Mouse (Mus musculus) liver, adult 2 months (tissue): ENCODE measurements at regions not wholly inside any gene's neighbourhood (a gene's known extent, or its start where the extent isn't known, plus 50 kb on each side); places are given as distances from the start of the nearest gene placed in this dataset.
A peak's percentile ranks its signal among the peaks of the same experiment; 100 is the strongest.

Source experiments
- DNase-seq: peaks from one replicate; pipeline ENCODE4 v3.0.0-alpha.2; 2011; ENCODE audit warnings: low read depth, low spot score; ENCODE audit errors: extremely low read depth
- H3K27ac ChIP-seq: fragments of 200-500 bp; replicated peaks from 2 replicates; pipeline ENCODE4 v1.5.1; 2012; ENCODE audit warnings: low read depth, mild to moderate bottlenecking, control low read depth, inconsistent platforms, low read length; ENCODE audit not compliant: insufficient read depth
- H3K27me3 ChIP-seq: fragments of 200-500 bp; 2 replicates; pipeline ENCODE4 v1.6.1; 2012; ENCODE audit warnings: mild to moderate bottlenecking, moderate library complexity, low read length, inconsistent platforms; ENCODE audit not compliant: control insufficient read depth, insufficient read depth
- H3K36me3 ChIP-seq: fragments of 200-500 bp; 2 replicates; pipeline ENCODE4 v1.6.1; 2012; ENCODE audit warnings: low read length, inconsistent platforms; ENCODE audit not compliant: control insufficient read depth, insufficient read depth
- H3K4me1 ChIP-seq: fragments of 200-500 bp; 2 replicates; pipeline ENCODE4 v1.6.1; 2011; ENCODE audit warnings: low read length; ENCODE audit not compliant: control insufficient read depth, insufficient read depth
- H3K4me3 ChIP-seq: fragments of 200-500 bp; 2 replicates; pipeline ENCODE4 v1.5.1; 2011; ENCODE audit warnings: low read depth, mild to moderate bottlenecking, control low read depth, low read length, moderate library complexity; ENCODE audit not compliant: insufficient read depth
- H3K79me2 ChIP-seq: fragments of 200-500 bp; 2 replicates; pipeline ENCODE4 v1.6.1; 2012; ENCODE audit warnings: inconsistent platforms, mild to moderate bottlenecking, low read length, moderate library complexity; ENCODE audit not compliant: control insufficient read depth, insufficient read depth
- H3K9ac ChIP-seq: fragments of 200-500 bp; 2 replicates; pipeline ENCODE4 v1.6.1; 2012; ENCODE audit warnings: low read depth, mild to moderate bottlenecking, control low read depth, inconsistent platforms, low read length
- CTCF ChIP-seq: fragments of 200-500 bp; IDR thresholded peaks from 2 replicates; pipeline ENCODE4 v1.5.1; 2011; ENCODE audit warnings: low read depth, low read length, control low read depth
- POLR2A ChIP-seq: fragments of 200-500 bp; IDR thresholded peaks from 2 replicates; pipeline ENCODE4 v1.6.1; 2011; ENCODE audit warnings: low read length, control low read depth; ENCODE audit not compliant: insufficient read depth; ENCODE audit errors: extremely low read depth
- WGBS: fragments of 180-500 bp; shearing (Covaris S2); methylation state at CpG from one replicate; pipeline ENCODE4 v1.1.7; 2018; 5-methylcytosine and 5-hydroxymethylcytosine counted together

DNA sequence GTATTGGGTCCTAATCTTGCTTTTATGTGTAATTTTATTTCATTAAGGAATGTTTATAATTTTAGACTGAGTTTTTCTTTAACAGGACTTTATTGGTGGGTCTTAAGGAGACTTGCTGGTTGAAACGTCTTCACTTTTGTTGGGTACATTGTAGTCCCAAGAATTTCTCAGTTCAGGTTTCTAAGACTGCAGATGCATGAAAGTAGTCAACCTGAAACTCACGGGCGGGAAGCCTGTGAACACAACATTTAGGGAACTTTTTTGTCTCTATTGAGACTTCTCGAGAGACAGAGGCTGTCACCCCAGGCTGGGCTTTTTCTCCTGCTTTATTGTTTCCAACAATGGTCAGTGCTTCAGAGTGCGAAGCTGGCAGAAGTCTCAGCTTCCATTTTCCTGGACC is 152.5 kb upstream of the Ankrd55 start:
- H3K27ac ChIP-seq, result no peak overlapping the region
- TF ChIP-seq POLR2A (no peak), CTCF (no peak)
- no peaks in the 10 kb centered on the region for H3K79me2 ChIP-seq
- H3K4me3 ChIP-seq, result no peak overlapping the region
- H3K27me3 ChIP-seq, result no peaks in the 10 kb centered on the region
- no peaks in the 10 kb centered on the region for H3K4me1 ChIP-seq
- 90% methylated on average over 5 of the region's 5 CpGs for WGBS
- no peak for DNase-seq
- H3K9ac ChIP-seq, result no peak overlapping the region
- no peaks in the 10 kb centered on the region for H3K36me3 ChIP-seq

DNA sequence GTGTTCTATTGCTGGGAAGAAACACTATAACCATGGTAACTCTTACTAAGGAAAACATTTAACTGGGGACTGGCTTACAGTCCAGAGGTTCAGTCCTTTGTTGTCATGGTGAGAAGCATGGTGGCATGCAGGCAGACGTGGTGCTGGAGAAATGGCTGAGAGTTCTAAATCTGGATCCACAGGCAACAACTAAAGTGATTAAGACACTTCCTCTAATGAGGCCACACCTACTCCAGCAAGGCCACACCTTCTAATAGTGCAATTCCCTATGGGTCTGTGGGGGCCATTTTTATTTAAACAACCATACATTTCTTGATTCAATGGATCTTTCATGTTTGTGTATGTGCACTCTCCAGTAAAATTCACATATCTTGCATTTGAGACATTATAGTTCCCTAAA is 151.4 kb upstream of the Ankrd55 start:
- Histone ChIP-seq H3K4me3 (no peak overlapping the region), H3K36me3 (no peaks in the 10 kb centered on the region), H3K4me1 (no peaks in the 10 kb centered on the region), H3K9ac (no peak overlapping the region), H3K27me3 (no peaks in the 10 kb centered on the region), H3K79me2 (no peaks in the 10 kb centered on the region), H3K27ac (no peak overlapping the region)
- 85% methylated on average over 1 of the region's 1 CpGs for WGBS
- DNase-seq, result no peak
- TF ChIP-seq POLR2A (no peak), CTCF (no peak)

DNA sequence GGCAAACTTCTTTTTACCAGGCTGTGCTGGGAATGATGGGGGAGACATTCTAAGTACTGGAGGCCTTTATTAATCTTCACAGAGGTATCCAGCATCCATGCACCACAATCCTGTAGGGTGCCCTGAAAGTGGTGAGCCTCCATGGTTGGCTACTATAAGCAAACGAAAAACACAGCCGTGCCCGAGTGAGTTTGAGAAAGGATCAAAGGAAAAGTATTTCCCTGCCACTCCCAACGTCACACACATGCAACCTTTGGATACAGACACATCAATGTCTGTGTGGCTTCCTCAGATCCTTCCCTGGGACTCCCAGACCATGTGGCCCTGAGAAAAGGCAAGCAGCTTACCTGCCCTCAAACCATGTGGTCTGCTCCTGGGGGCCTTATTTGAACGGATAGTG is 147.4 kb upstream of the Ankrd55 start:
- no peaks in the 10 kb centered on the region for H3K79me2 ChIP-seq
- no peak for DNase-seq
- no peak for TF ChIP-seq CTCF
- TF ChIP-seq POLR2A, result no peak
- no peak overlapping the region for H3K4me3 ChIP-seq
- H3K4me1 ChIP-seq, result no peaks in the 10 kb centered on the region
- no peak overlapping the region for H3K9ac ChIP-seq
- H3K27me3 ChIP-seq, result no peaks in the 10 kb centered on the region
- H3K36me3 ChIP-seq, result no peaks in the 10 kb centered on the region
- 71% methylated on average over 5 of the region's 5 CpGs for WGBS
- H3K27ac ChIP-seq, result no peak overlapping the region

- no peaks in the 10 kb centered on the region for H3K79me2 ChIP-seq
- no peak overlapping the region for H3K27ac ChIP-seq
- H3K27me3 ChIP-seq, result no peaks in the 10 kb centered on the region
- no peak for DNase-seq
- no peak overlapping the region for H3K4me3 ChIP-seq
- H3K9ac ChIP-seq, result no peak overlapping the region
- H3K36me3 ChIP-seq, result no peaks in the 10 kb centered on the region
- H3K4me1 ChIP-seq, result no peaks in the 10 kb centered on the region
- WGBS, result 84% methylated on average over 7 of the region's 7 CpGs
- TF ChIP-seq CTCF (no peak), POLR2A (no peak)
Measured at GRCm38 (mm10) chr13:112144393-112145348, 143.6 kb upstream of the Ankrd55 start.

- Histone ChIP-seq H3K27ac (peak overlapping the region; percentile 43), H3K36me3 (no peaks in the 10 kb centered on the region), H3K79me2 (no peaks in the 10 kb centered on the region), H3K4me1 (peaks cover 5% of the 10 kb centered on the region; the same call in 1 of the 2 replicates), H3K4me3 (no peak overlapping the region), H3K9ac (peak overlapping the region; percentile 3), H3K27me3 (no peaks in the 10 kb centered on the region)
- DNase-seq, result peak; percentile 92
- WGBS, result 16% methylated on average over 27 of the region's 27 CpGs
- TF ChIP-seq CTCF (no peak), POLR2A (no peak)
Measured at GRCm38 (mm10) chr13:112152614-112153550, 135.4 kb upstream of the Ankrd55 start.
